Mouse (Mus musculus) C2C12 (cell line): ENCODE measurements around the gene Tgm1. TPM values are rescaled to one million over a fixed set of nuclear protein-coding genes. Genes with fewer than 3 reads are reported as not detected.
"Not testable (repeated sequence)": the region's sequence is repeated elsewhere in the genome, so short reads cannot be mapped to it uniquely, and the experiment has no call there.

ENCODE experiments used
- H3K27me3 ChIP-seq: one replicate; pipeline ENCODE4 v1.6.1; 2011; ENCODE audit not compliant: control insufficient read depth, insufficient read depth, insufficient read length
- H3K36me3 ChIP-seq: one replicate; pipeline ENCODE4 v1.6.1; 2011; ENCODE audit not compliant: control insufficient read depth, insufficient read depth
- H3K4me3 ChIP-seq: one replicate; pipeline ENCODE4 v1.5.1; 2011; ENCODE audit warnings: mild to moderate bottlenecking, control low read depth; ENCODE audit not compliant: poor library complexity, insufficient read depth, severe bottlenecking
- H3K79me2 ChIP-seq: one replicate; pipeline ENCODE4 v1.6.1; 2011; ENCODE audit not compliant: control insufficient read depth, insufficient read depth
- H3K79me3 ChIP-seq: one replicate; pipeline ENCODE4 v1.6.1; 2011; ENCODE audit warnings: low read depth, control low read depth
- H3ac ChIP-seq: one replicate; pipeline ENCODE3; 2011; ENCODE audit warnings: low read depth; ENCODE audit not compliant: control insufficient read depth, insufficient read length
- CEBPB ChIP-seq: IDR thresholded peaks from one replicate; pipeline ENCODE4 v1.6.1; 2011; ENCODE audit warnings: low read depth, mild to moderate bottlenecking, control low read depth, moderate library complexity
- CTCF ChIP-seq: IDR thresholded peaks from one replicate; pipeline ENCODE4 v1.5.1; 2011; ENCODE audit not compliant: control insufficient read depth, insufficient read depth, insufficient read length
- FOSL1 ChIP-seq: IDR thresholded peaks from one replicate; pipeline ENCODE4 v1.8.0; 2011; ENCODE audit warnings: mild to moderate bottlenecking, low read length; ENCODE audit not compliant: poor library complexity, insufficient read depth, severe bottlenecking
- MAX ChIP-seq: IDR thresholded peaks from one replicate; pipeline ENCODE4 v1.6.1; 2011; ENCODE audit warnings: mild to moderate bottlenecking, control low read depth
- MYOD1 ChIP-seq: IDR thresholded peaks from one replicate; pipeline ENCODE4 v1.6.1; 2011; ENCODE audit warnings: low read depth; ENCODE audit not compliant: control insufficient read depth, insufficient read length
- MYOG ChIP-seq: IDR thresholded peaks from one replicate; pipeline ENCODE4 v1.6.1; 2011; ENCODE audit not compliant: control insufficient read depth, insufficient read length; ENCODE audit errors: extremely low read depth
- USF1 ChIP-seq: IDR thresholded peaks from one replicate; pipeline ENCODE4 v1.6.1; 2011; ENCODE audit warnings: low read depth, mild to moderate bottlenecking, control low read depth, moderate library complexity
- long read RNA-seq, 2 experiments: library from polyadenylated mRNA; unstranded; transcript quantifications; one replicate each; pipeline ENCODE4 v2.0.0; 2019 to 2020
- polyA plus RNA-seq: library from polyadenylated mRNA; unstranded; fragments of >200 nt; fragmentation: generic; extraction: Trizol; gene quantifications from one replicate; pipeline ENCODE4 v1.2.1, GENCODE M21; 2012; ENCODE audit warnings: missing spikeins

The Tgm1 gene
- polyA plus RNA-seq, result 0.07 TPM
- long read RNA-seq, experiment 1, result 0 reads
- long read RNA-seq, experiment 2, result 0 reads

- Histone ChIP-seq H3K79me3 (no peaks in the 10 kb centered on the region), H3K4me3 (no peak within 1 kb of the TSS), H3ac (no peak within 1 kb of the TSS), H3K27me3 (no peaks in the 10 kb centered on the region), H3K79me2 (no peaks in the 10 kb centered on the region), H3K36me3 (peaks cover 8% of the 10 kb centered on the region)
- no peak for TF ChIP-seq CTCF
- no peak for TF ChIP-seq FOSL1
- no peak for TF ChIP-seq MYOG
- TF ChIP-seq MAX, result no peak
- TF ChIP-seq CEBPB, result no peak
- no peak for TF ChIP-seq USF1
- no peak for TF ChIP-seq MYOD1
These were observed at the start of gene Tgm1 for GRCm38 (mm10) chr14:55713729-55714122. Gene Tgm1 (minus strand): TSS chr14:55713926.

- no peaks in the 10 kb centered on the region for H3K36me3 ChIP-seq
- H3K79me2 ChIP-seq, result no peaks in the 10 kb centered on the region
- H3ac ChIP-seq, result no peak overlapping the region
- H3K79me3 ChIP-seq, result no peaks in the 10 kb centered on the region
- H3K27me3 ChIP-seq, result peaks cover 49% of the 10 kb centered on the region
- TF ChIP-seq FOSL1 (no peak), MYOG (no peak), CEBPB (no peak), USF1 (no peak)
- no peak overlapping the region for H3K4me3 ChIP-seq
These were observed 49.4 kb upstream of the Tgm1 start for GRCm38 (mm10) chr14:55763166-55763565.

- Histone ChIP-seq H3K79me3 (no peaks in the 10 kb centered on the region), H3K79me2 (no peaks in the 10 kb centered on the region), H3ac (no peak overlapping the region), H3K4me3 (no peak overlapping the region), H3K27me3 (peaks cover 39% of the 10 kb centered on the region), H3K36me3 (no peaks in the 10 kb centered on the region)
- no peak for TF ChIP-seq FOSL1
- TF ChIP-seq USF1, result no peak
- TF ChIP-seq MAX, result no peak
- no peak for TF ChIP-seq CTCF
- no peak for TF ChIP-seq MYOG
- no peak for TF ChIP-seq MYOD1
- no peak for TF ChIP-seq CEBPB
These were observed 48.5 kb upstream of the Tgm1 start for GRCm38 (mm10) chr14:55762001-55762821.

GRCm38 (mm10) chr14:55761163-55761562 lies 47.4 kb upstream of the Tgm1 start, which contains the start of gene Ltb4r2:
Gene Ltb4r2 (plus strand): TSS chr14:55761428.
- H3K27me3 ChIP-seq, result peaks cover 33% of the 10 kb centered on the region
- H3K79me3 ChIP-seq, result no peaks in the 10 kb centered on the region
- no peaks in the 10 kb centered on the region for H3K79me2 ChIP-seq
- H3K36me3 ChIP-seq, result peaks cover 2% of the 10 kb centered on the region
- no peak within 1 kb of the TSS for H3ac ChIP-seq
- no peak for TF ChIP-seq USF1
- TF ChIP-seq FOSL1, result no peak
- TF ChIP-seq CTCF, result no peak
- no peak for TF ChIP-seq CEBPB
- no peak for TF ChIP-seq MAX
- TF ChIP-seq MYOD1, result no peak
- no peak for TF ChIP-seq MYOG
- no peak within 1 kb of the TSS for H3K4me3 ChIP-seq

- peaks cover 26% of the 10 kb centered on the region for H3K27me3 ChIP-seq
- H3ac ChIP-seq, H3K4me3 ChIP-seq, H3K79me2 ChIP-seq, H3K79me3 ChIP-seq: not testable (repeated sequence)
- peaks cover 10% of the 10 kb centered on the region for H3K36me3 ChIP-seq
- TF ChIP-seq CTCF, result peak; percentile 65
- TF ChIP-seq MAX, result peak; percentile 29
These were observed 46.4 kb upstream of the Tgm1 start for GRCm38 (mm10) chr14:55760156-55760555.

- TF ChIP-seq CTCF (peak; percentile 26), FOSL1 (no peak)
- Histone ChIP-seq H3K36me3 (peaks cover 28% of the 10 kb centered on the region), H3K79me3 (no peaks in the 10 kb centered on the region), H3K27me3 (peaks cover 19% of the 10 kb centered on the region), H3ac (no peak within 1 kb of the TSS), H3K79me2 (no peaks in the 10 kb centered on the region), H3K4me3 (no peak within 1 kb of the TSS)
These were observed 44.6 kb upstream of the Tgm1 start, which contains the start of gene Cideb for GRCm38 (mm10) chr14:55758363-55758784. Gene Cideb (minus strand): TSS chr14:55758458.
